In genomic region chr13:112144393-112145348, GRCm38 (mm10) we compare ENCODE assay signal across 20 mouse cellular contexts.
A peak's percentile ranks its signal among the peaks of the same experiment; 100 is the strongest.
DNase-seq lines count a peak whose midpoint lies in the region; ATAC-seq lines count a peak whose summit lies in the region.
"Had no signal": no experiment of that assay in that cellular context is flagged by ENCODE, and none has a peak within 500 bp of the region (broad histone marks: within the 10 kb centered on the region; RNA-seq: fewer than 3 reads in every experiment).

No protein-coding gene starts in this region.

- no peak overlapping the region for H3K4me2 ChIP-seq in heart, embryonic 15.5 days
- no peak overlapping the region for H3K4me2 ChIP-seq in heart, embryonic 12.5 days
- no peak overlapping the region for H3K4me2 ChIP-seq in lung, embryonic 15.5 days
- H3K4me2 ChIP-seq: forebrain, embryonic 13.5 days; liver, embryonic 11.5 days had no signal

- H3K36me3 ChIP-seq in heart, embryonic 15.5 days, result no peaks in the 10 kb centered on the region
- H3K36me3 ChIP-seq in heart, embryonic 12.5 days, result no peaks in the 10 kb centered on the region
- no peaks in the 10 kb centered on the region for H3K36me3 ChIP-seq in lung, embryonic 15.5 days

- WGBS in heart, embryonic 15.5 days, result 58% methylated on average over 7 of the region's 7 CpGs
- 60% methylated on average over 7 of the region's 7 CpGs for WGBS in heart, embryonic 12.5 days
- WGBS in lung, embryonic 15.5 days, result 37% methylated on average over 7 of the region's 7 CpGs

- no peaks in the 10 kb centered on the region for H3K27me3 ChIP-seq in heart, embryonic 15.5 days
- H3K27me3 ChIP-seq in heart, embryonic 12.5 days (replicated peaks), result no peaks in the 10 kb centered on the region
- H3K27me3 ChIP-seq in lung, embryonic 15.5 days, result no peaks in the 10 kb centered on the region
- H3K27me3 ChIP-seq: forebrain, embryonic 13.5 days had no signal

- H3K9me3 ChIP-seq in heart, embryonic 15.5 days (replicated peaks), result no peaks in the 10 kb centered on the region
- no peaks in the 10 kb centered on the region for H3K9me3 ChIP-seq in heart, embryonic 12.5 days (replicated peaks)
- no peaks in the 10 kb centered on the region for H3K9me3 ChIP-seq in lung, embryonic 15.5 days
- H3K9me3 ChIP-seq: forebrain, embryonic 13.5 days had no signal

- H3K4me1 ChIP-seq in heart, embryonic 15.5 days (replicated peaks), result peaks cover 10% of the 10 kb centered on the region
- H3K4me1 ChIP-seq in heart, embryonic 12.5 days (replicated peaks), result peaks cover 20% of the 10 kb centered on the region
- peaks cover 18% of the 10 kb centered on the region for H3K4me1 ChIP-seq in lung, embryonic 15.5 days
- H3K4me1 ChIP-seq: forebrain, embryonic 13.5 days had no signal

- peak overlapping the region; percentile 6; the same call in 1 of the 2 replicates for H3K27ac ChIP-seq in heart, embryonic 15.5 days
- no peak overlapping the region for H3K27ac ChIP-seq in heart, embryonic 12.5 days (ENCODE audit: poor library complexity, severe bottlenecking)
- H3K27ac ChIP-seq in lung, embryonic 15.5 days, result 0 out of 2 replicates have a peak overlapping the region, but pooled peaks have one; percentile 46
- H3K27ac ChIP-seq: forebrain, embryonic 13.5 days had no signal

- ATAC-seq in heart, embryonic 15.5 days (replicated peaks; ENCODE audit: insufficient number of reproducible peaks, insufficient read depth, low FRiP score, low read depth), result no peak
- no peak for ATAC-seq in heart, embryonic 12.5 days (ENCODE audit: insufficient number of reproducible peaks, low FRiP score)
- no peak; the same call in 1 of the 2 replicates for ATAC-seq in lung, embryonic 15.5 days (ENCODE audit: borderline replicate concordance, extremely low read depth, low FRiP score, low TSS enrichment)
- no peak for ATAC-seq in erythroid progenitor cell, adult 5-6 weeks (replicated peaks; ENCODE audit: low FRiP score, poor library complexity, severe bottlenecking)
- ATAC-seq: forebrain, embryonic 13.5 days; hindbrain, embryonic 16.5 days; midbrain, embryonic 16.5 days had no signal

- no peak for DNase-seq in lung, postnatal 36 days
- DNase-seq in 3T3-L1 (ENCODE audit: low read depth, low spot score) (peak; percentile 40), R1 (ENCODE audit: low read depth, low spot score) (peak; percentile 8)
- DNase-seq in cerebellum, adult 11-12 months, result no peak
- DNase-seq: adrenal gland, postnatal 25 days; cerebellum, adult 18-20 months; cerebellum, postnatal 25 days; gastrocnemius, postnatal 10 days; heart, adult 18-20 months; lung, postnatal 14 days; right cerebral cortex, postnatal 25 days; thymus, postnatal 25 days had no signal

- no peak overlapping the region for H3K4me3 ChIP-seq in heart, embryonic 15.5 days
- H3K4me3 ChIP-seq in heart, embryonic 12.5 days, result no peak overlapping the region
- no peak overlapping the region for H3K4me3 ChIP-seq in lung, embryonic 15.5 days
- H3K4me3 ChIP-seq: forebrain, embryonic 13.5 days had no signal

- no peak overlapping the region for H3K9ac ChIP-seq in heart, embryonic 15.5 days
- H3K9ac ChIP-seq in heart, embryonic 12.5 days, result no peak overlapping the region
- H3K9ac ChIP-seq in lung, embryonic 15.5 days, result no peak overlapping the region
- H3K9ac ChIP-seq: forebrain, embryonic 13.5 days had no signal

Comparison
In these comparisons a context has a peak if more than half of its experiments do, and no peak if none do; other contexts are left out.
1. DNase-seq: peak in 3T3-L1 (single experiment) and R1 (single experiment); none in lung, postnatal 36 days (single experiment) and cerebellum, adult 11-12 months (single experiment).